Mouse (Mus musculus) G1E (cell line): ENCODE data around the gene Son.

Experiments
- CTCF ChIP-seq: IDR thresholded peaks from 2 replicates; pipeline ENCODE4 v1.5.1; 2012; ENCODE audit warnings: low read depth, low read length, inconsistent platforms, mixed read lengths
- GATA1 ChIP-seq: IDR thresholded peaks from 2 replicates; pipeline ENCODE4 v1.6.1; 2012; ENCODE audit warnings: borderline replicate concordance, low read length, inconsistent platforms, mixed read lengths
- GATA2 ChIP-seq: IDR thresholded peaks from 2 replicates; pipeline ENCODE4 v1.6.1; 2012; ENCODE audit warnings: low read depth, low read length, inconsistent platforms, borderline replicate concordance
- POLR2AphosphoS5 ChIP-seq: IDR thresholded peaks from 2 replicates; pipeline ENCODE4 v1.6.1; 2012; ENCODE audit warnings: low read depth, low read length, inconsistent platforms; ENCODE audit not compliant: insufficient replicate concordance
- TAL1 ChIP-seq: conservative IDR thresholded peaks from 2 replicates; pipeline ENCODE4 v1.6.1; 2012; ENCODE audit warnings: low read depth, low read length, inconsistent platforms, mixed read lengths

GRCm38 (mm10) chr16:91652191-91652590 lies 4.9 kb downstream of the Son start:
- no peak for TF ChIP-seq CTCF
- no peak for TF ChIP-seq GATA1
- TF ChIP-seq POLR2AphosphoS5, result no peak
- TF ChIP-seq GATA2, result no peak
- no peak for TF ChIP-seq TAL1
